Mouse (Mus musculus): ENCODE data around the gene Mycn. TPM values are rescaled to one million over a fixed set of nuclear protein-coding genes. Genes with fewer than 3 reads are reported as not detected.

Gene Mycn
- total RNA-seq, 2 experiments from 2014 or later = 6.1 to 7.9 TPM

GRCm38 (mm10) chr12:12926975-12927527, 14.7 kb downstream of the Mycn start:
- DNase-seq (ENCODE audit: low spot score in 2 of 2) = no peak

- DNase-seq (ENCODE audit: low spot score in 2 of 2) = no peak
Observed at GRCm38 (mm10) chr12:12924446-12924845, 17.3 kb downstream of the Mycn start.

- no peak for DNase-seq (ENCODE audit: low spot score in 2 of 2)
Observed at GRCm38 (mm10) chr12:12920166-12921157, 21.3 kb downstream of the Mycn start.

GRCm38 (mm10) chr12:12916298-12916697, 25.4 kb downstream of the Mycn start:
- DNase-seq (ENCODE audit: low spot score in 2 of 2) = no peak

- DNase-seq (ENCODE audit: low spot score in 2 of 2) = no peak
Observed at GRCm38 (mm10) chr12:12910356-12910979, 31.2 kb downstream of the Mycn start.

GRCm38 (mm10) chr12:12909631-12910277, 32.0 kb downstream of the Mycn start:
- DNase-seq (ENCODE audit: low spot score in 2 of 2) = no peak

GRCm38 (mm10) chr12:12906771-12907170, 34.9 kb downstream of the Mycn start:
- DNase-seq (ENCODE audit: low spot score in 2 of 2) = no peak

- DNase-seq (ENCODE audit: low spot score in 2 of 2) = no peak
Observed at GRCm38 (mm10) chr12:12906321-12906720, 35.4 kb downstream of the Mycn start.

GRCm38 (mm10) chr12:12905117-12905516, 36.6 kb downstream of the Mycn start:
- no peak for DNase-seq (ENCODE audit: low spot score in 2 of 2)

- DNase-seq (ENCODE audit: low spot score in 2 of 2) = peak; percentile 33 to 74
Observed at GRCm38 (mm10) chr12:12904512-12904953, 37.2 kb downstream of the Mycn start.

GRCm38 (mm10) chr12:12904086-12904485, 37.6 kb downstream of the Mycn start:
- no peak for DNase-seq (ENCODE audit: low spot score in 2 of 2)

- no peak for DNase-seq (ENCODE audit: low spot score in 2 of 2)
Observed at GRCm38 (mm10) chr12:12902403-12902802, 39.3 kb downstream of the Mycn start.

- no peak for DNase-seq (ENCODE audit: low spot score in 2 of 2)
Observed at GRCm38 (mm10) chr12:12898356-12899126, 43.2 kb downstream of the Mycn start.

- no peak for DNase-seq (ENCODE audit: low spot score in 2 of 2)
Observed at GRCm38 (mm10) chr12:12893986-12894385, 47.7 kb downstream of the Mycn start.

GRCm38 (mm10) chr12:12886191-12886889, 55.4 kb downstream of the Mycn start:
- DNase-seq (ENCODE audit: low spot score in 2 of 2) = no peak
